Mouse (Mus musculus): Measurements from ENCODE around the gene Mta3. TPM values are rescaled to one million over a fixed set of nuclear protein-coding genes. Genes with fewer than 3 reads are reported as not detected.
"Not testable (repeated sequence)": the region's sequence is repeated elsewhere in the genome, so short reads cannot be mapped to it uniquely, and the experiment has no call there.

Gene Mta3
- polyA plus RNA-seq, 1 experiment: 31.3 TPM

DNA sequence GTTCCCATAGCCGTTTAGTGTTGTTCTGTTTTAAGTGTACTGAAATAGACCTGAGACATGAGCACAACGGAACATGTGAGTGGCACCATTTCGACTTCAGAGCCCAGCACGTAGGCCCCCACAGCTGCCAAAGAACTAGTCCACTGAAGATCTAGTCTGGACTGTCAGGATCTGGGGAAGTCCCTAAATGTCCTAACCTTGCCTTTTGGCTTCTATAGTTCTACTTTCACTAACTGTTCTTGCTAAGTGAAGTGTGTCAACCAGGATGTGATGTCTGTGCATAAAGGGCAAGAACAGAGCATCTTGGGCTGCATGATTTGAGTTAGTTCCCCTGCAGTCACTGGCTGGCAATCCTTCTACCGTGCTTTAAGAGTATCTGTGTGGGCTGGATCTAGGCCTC lies 144.9 kb downstream of the Mta3 start:
- H3K4me3 ChIP-seq (ENCODE audit: insufficient read depth, low read depth, low read length): no peak overlapping the region
- H3K4me1 ChIP-seq (ENCODE audit: control insufficient read depth, insufficient read depth, insufficient read length, low read length): no peaks in the 10 kb centered on the region
- H3K27ac ChIP-seq (replicated peaks; ENCODE audit: low read depth, low read length): no peak overlapping the region

DNA sequence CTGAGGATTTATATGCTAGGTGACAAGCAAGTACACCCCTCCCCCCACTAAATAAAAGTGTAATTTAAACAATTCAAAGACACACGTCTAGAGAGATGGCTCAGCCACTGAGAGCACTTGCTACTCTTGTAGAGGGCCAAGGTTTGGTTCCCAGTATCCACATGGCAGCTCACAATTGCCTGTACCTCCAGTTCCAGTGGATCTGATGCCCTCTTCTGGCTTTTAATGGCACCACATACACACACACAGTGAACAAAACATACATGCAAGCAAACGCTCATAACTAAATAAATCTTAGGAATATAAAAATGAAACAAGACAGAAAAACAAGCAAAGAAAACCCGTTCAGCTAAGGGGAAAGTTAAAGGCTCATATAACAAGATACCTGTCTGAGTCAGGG lies 147.9 kb downstream of the Mta3 start:
- Histone ChIP-seq H3K4me1 (ENCODE audit: control insufficient read depth, insufficient read depth, insufficient read length, low read length) (no peaks in the 10 kb centered on the region), H3K27ac (replicated peaks; ENCODE audit: low read depth, low read length) (no peak overlapping the region), H3K4me3 (ENCODE audit: insufficient read depth, low read depth, low read length) (no peak overlapping the region)

DNA sequence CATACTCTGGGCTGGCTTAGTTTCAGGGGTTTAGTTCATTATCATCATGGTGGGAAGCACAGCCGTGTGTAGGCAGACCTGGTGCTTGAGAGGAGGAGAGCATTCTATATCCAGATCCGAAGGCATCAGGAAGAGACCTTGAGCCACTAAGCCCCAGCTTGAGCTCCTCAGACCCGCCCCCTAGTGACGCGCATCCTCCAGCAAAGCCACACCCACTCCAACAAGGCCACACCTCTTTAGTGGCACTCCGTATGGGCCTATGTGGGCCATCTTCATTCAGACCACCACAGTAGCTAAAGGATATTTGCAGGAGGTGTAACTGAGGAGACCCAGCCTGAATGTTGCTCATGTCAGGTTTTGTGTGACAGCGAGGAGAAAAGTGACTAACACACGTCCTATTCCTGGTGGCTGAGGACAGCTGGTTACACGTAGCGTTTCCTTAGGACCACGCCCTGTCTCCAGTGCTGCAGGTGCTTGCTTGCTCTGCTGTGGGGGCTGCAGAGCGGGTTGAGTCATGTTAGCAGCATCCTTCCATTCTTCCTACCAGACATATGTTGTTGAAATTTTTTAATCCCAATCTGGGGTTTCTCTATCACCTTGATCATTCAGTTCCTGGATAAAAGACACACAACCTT lies 148.4 kb downstream of the Mta3 start:
- Histone ChIP-seq H3K4me3 (ENCODE audit: insufficient read depth, low read depth, low read length) (no peak overlapping the region), H3K27ac (replicated peaks; ENCODE audit: low read depth, low read length) (no peak overlapping the region), H3K4me1 (ENCODE audit: control insufficient read depth, insufficient read depth, insufficient read length, low read length) (no peaks in the 10 kb centered on the region)

DNA sequence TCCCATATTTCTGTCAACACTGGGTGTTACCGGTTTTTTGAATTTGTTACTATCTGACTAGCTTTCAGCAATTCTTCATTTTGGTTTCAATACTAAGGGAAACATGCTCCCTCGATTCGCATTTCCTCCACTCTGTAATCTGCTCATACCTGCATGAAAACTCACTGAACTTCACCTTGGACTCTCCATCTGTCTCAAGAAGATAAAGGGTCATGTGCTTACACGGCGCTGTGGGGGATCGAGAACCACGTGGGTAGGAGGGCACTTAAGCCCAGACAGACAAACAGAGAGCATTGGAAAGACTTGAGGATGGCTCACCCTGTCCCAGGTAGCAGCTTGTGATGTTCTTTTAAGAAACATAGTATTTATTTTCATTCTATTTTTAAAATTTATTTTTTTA lies 152.4 kb downstream of the Mta3 start:
- H3K27ac ChIP-seq (replicated peaks; ENCODE audit: low read depth, low read length): no peak overlapping the region
- no peaks in the 10 kb centered on the region for H3K4me1 ChIP-seq (ENCODE audit: control insufficient read depth, insufficient read depth, insufficient read length, low read length)
- no peak overlapping the region for H3K4me3 ChIP-seq (ENCODE audit: insufficient read depth, low read depth, low read length)

DNA sequence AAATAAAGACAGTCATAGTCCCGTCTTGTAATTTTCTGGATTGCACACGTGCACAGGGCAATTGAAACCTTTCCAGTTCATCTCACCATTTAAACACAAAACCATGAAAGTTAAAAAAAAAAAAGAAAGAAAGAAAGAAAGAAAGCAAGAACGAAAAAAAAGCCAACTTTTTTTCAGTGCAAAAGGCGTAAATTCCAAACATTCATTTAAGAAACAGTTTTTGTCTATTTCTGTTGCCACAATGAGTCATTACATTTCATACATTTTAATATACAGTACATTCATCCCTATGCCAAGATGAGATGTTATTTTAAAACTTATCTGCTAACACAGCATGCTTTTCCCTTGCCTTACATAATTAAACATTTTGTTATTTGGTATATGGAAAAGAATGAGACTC lies 153.7 kb downstream of the Mta3 start:
- Histone ChIP-seq H3K4me3 (ENCODE audit: insufficient read depth, low read depth, low read length) (no peak overlapping the region), H3K4me1 (ENCODE audit: control insufficient read depth, insufficient read depth, insufficient read length, low read length) (no peaks in the 10 kb centered on the region), H3K27ac (replicated peaks; ENCODE audit: low read depth, low read length) (no peak overlapping the region)

DNA sequence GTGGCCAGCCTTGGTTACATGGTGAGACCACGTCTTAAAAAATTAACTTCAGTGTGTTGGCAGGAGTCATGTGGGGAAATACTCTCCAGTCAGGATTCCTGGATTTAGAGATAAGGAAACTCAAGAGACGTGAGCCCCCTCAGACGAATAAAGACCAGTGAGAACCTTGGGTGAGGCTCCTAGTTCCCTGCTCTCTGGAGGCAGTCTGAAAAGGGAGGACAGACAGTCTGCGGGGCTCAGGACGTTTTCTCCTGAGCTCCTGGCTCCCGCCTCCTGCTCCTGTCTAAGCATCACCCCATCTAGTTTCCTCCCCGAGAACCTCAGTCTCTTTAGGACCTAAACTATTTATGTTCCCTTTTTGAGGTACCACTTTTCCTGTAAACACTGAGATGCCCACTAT lies 154.3 kb downstream of the Mta3 start:
- Histone ChIP-seq H3K4me3 (ENCODE audit: insufficient read depth, low read depth, low read length) (no peak overlapping the region), H3K4me1 (ENCODE audit: control insufficient read depth, insufficient read depth, insufficient read length, low read length) (no peaks in the 10 kb centered on the region), H3K27ac (replicated peaks; ENCODE audit: low read depth, low read length) (no peak overlapping the region)

DNA sequence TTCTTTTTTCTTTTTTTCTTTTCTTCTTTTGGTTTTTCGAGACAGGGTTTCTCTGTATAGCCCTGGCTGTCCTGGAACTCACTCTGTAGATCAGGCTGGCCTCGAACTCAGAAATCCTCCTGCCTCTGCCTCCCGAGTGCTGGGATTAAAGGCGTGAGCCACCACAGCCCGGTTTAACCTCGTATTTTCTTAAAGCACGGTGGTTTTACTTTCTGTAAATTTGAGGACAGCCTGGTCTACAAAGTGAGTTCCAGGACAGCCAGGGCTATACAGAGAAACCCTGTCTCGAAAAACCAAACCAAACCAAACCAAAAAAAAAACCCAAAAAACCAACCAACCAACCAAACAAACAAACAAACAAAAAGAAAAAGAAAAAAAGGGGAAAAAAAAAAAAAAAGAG lies 155.0 kb downstream of the Mta3 start:
- H3K4me1 ChIP-seq (ENCODE audit: control insufficient read depth, insufficient read depth, insufficient read length, low read length): not testable (repeated sequence)

DNA sequence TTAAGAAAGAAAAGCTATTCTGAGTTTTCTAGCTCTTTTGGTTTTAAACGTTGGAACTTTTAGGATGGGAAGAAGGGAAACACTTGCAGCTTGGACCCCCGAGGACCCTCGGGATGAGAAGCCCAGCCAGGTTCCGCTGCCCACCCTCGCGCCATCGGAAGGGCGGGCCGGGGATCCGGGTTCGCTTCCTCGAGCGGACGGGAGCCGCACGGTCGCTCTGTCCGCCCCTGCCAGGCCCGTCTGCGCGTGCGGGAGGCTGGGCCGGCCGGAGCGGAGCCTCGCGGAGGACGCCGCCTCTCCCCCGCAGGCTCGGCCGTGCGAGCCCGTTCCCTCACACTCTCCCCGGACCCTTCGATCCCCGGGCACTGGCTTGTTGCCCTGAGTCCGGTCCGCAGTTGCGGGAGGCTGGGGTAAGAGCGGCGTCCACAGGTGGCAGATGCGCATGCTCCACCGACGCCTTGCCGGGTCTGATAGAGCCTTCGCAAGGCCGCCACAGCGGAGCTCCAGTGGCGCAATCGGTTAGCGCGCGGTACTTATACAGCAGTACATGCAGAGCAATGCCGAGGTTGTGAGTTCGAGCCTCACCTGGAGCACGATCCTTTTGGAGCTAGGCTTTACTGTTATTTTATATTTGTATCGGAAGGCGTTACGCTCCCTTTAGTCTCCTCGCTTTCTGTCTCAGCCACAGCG lies 155.6 kb downstream of the Mta3 start:
- Histone ChIP-seq H3K4me1 (ENCODE audit: control insufficient read depth, insufficient read depth, insufficient read length, low read length) (no peaks in the 10 kb centered on the region), H3K4me3 (ENCODE audit: insufficient read depth, low read depth, low read length) (peak overlapping the region; percentile 88), H3K27ac (replicated peaks; ENCODE audit: low read depth, low read length) (peak overlapping the region; percentile 95)

More for the DNA sequence above, 155.0 kb downstream of the Mta3 start:
- Histone ChIP-seq H3K4me3 (ENCODE audit: insufficient read depth, low read depth, low read length) (peak overlapping the region; percentile 88), H3K27ac (replicated peaks; ENCODE audit: low read depth, low read length) (peak overlapping the region; percentile 95)

DNA sequence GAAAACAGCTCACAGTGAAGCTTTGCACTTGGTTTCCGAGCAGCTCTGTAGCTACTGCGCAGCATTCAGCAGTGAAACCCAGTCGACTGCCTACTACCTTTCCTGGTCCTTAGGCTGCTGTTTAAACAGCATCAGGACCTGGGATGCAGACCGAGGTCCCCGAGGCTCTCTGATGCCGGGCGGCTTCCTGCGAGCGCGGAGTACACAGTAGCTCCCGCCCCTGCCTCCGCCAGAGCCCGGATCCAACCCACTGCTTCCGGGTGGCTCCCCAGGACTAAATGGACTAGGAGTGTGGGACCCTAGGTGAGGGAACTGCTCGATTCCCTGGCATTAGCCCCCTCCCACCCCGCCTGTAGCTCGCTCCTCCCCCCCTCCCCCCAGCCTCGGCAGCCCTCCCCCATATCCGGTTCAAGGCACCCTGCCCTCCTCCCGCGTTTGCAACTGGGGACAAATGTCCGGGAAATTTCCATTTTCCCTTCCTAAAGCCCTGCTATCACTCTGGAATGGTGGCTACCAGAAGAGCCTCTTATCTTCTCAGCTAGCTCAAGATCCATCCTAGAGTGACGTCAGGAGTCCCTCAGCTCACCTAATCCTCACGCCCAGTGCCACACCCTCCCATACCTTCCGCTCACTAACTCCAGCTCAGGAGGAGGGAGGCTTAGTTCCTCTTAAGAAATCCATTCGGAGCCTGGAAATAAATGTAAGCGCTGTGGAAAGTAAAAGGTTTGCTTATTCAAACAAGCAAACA lies 156.3 kb downstream of the Mta3 start:
- Histone ChIP-seq H3K4me1 (ENCODE audit: control insufficient read depth, insufficient read depth, insufficient read length, low read length) (no peaks in the 10 kb centered on the region), H3K27ac (replicated peaks; ENCODE audit: low read depth, low read length) (peak overlapping the region; percentile 83), H3K4me3 (ENCODE audit: insufficient read depth, low read depth, low read length) (peak overlapping the region; percentile 88)

DNA sequence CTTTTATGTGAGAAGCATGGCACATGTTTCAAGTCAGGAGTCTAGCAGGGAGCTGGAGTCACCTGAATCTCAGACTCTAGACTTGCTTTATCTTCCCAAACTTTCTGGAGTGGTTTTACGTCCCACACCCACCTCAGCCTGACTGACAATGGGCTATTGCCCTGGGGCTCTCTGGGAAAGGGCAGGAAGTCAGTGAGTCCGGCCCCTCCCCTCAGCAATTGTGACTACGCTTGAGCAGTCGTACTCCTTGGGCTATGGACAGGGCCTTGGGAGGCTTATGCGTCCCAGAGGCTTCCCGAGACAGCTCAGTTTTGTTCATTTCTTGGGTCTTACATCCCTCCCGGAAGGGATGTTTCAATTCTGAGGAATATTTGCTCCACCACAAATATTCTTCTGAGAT lies 159.4 kb downstream of the Mta3 start:
- no peak overlapping the region for H3K4me3 ChIP-seq (ENCODE audit: insufficient read depth, low read depth, low read length)

DNA sequence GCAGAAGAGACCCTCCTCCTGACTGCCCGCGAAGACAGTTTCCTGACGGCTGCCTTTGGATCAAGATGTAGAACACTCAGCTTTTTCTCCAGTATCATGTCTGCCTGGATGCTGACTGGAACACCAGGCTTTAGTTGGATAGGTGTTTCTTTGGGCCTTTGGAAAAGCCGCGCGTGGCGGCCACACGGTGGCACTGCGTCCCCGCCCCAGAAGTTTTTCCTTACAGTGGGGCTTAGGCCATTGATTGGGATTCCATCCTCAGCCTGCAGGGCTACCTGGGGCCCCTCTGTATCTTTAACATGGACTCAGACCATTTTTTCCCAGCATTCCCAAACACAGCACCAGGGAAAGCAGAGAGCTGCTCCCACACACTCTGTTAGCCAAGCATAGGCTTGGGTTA lies 160.6 kb downstream of the Mta3 start:
- no peaks in the 10 kb centered on the region for H3K4me1 ChIP-seq (ENCODE audit: control insufficient read depth, insufficient read depth, insufficient read length, low read length)
- no peak overlapping the region for H3K4me3 ChIP-seq (ENCODE audit: insufficient read depth, low read depth, low read length)
- no peak overlapping the region for H3K27ac ChIP-seq (replicated peaks; ENCODE audit: low read depth, low read length)

More for the DNA sequence above, 159.4 kb downstream of the Mta3 start:
- Histone ChIP-seq H3K27ac (replicated peaks; ENCODE audit: low read depth, low read length) (no peak overlapping the region), H3K4me1 (ENCODE audit: control insufficient read depth, insufficient read depth, insufficient read length, low read length) (no peaks in the 10 kb centered on the region)

DNA sequence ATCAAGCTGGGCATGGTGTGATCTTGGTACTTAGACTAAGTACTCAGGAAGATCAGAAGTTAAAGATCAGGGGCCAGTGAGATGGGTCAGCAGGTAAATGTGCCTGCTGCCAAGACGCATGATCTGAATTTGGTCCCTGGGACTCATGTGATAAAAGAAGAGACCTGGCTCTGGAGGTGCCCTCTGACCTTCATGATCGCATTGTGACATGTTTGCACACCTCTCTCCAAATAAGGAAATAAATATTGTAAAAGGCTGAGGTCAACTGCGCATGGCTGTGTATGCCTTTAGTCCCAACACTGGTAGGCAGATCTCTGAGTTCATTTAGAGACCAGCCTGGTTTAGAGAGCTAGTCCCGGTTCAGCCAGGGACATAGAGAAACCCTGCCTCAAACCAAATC lies 164.4 kb downstream of the Mta3 start:
- Histone ChIP-seq H3K4me3 (ENCODE audit: insufficient read depth, low read depth, low read length) (no peak overlapping the region), H3K27ac (replicated peaks; ENCODE audit: low read depth, low read length) (no peak overlapping the region), H3K4me1 (ENCODE audit: control insufficient read depth, insufficient read depth, insufficient read length, low read length) (no peaks in the 10 kb centered on the region)

Other genes starting within 250 kb of the Mta3 start
- gene Cox7a2l, start 188.8 kb upstream of the Mta3 start, polyA plus RNA-seq (2012; ENCODE audit: insufficient read depth, insufficient read length, missing spikeins): 354 and 380 TPM in 2 replicates
- gene Kcng3, start 74.3 kb upstream of the Mta3 start, polyA plus RNA-seq (2012; ENCODE audit: insufficient read depth, insufficient read length, missing spikeins): not detected in 2 replicates
- gene Haao, start 141.8 kb downstream of the Mta3 start, polyA plus RNA-seq (2012; ENCODE audit: insufficient read depth, insufficient read length, missing spikeins): not detected in 2 replicates